Mouse (Mus musculus): Measurements from ENCODE around the gene Ccdc50. TPM values are rescaled to one million over a fixed set of nuclear protein-coding genes. Genes with fewer than 3 reads are reported as not detected.
A peak's percentile ranks its signal among the peaks of the same experiment; 100 is the strongest.

The Ccdc50 gene
- polyA plus RNA-seq (2014; fragmentation: Nextera tagmentation; extraction: Ambion mirVana), result 40.7 and 42.3 TPM in 2 replicates

DNA sequence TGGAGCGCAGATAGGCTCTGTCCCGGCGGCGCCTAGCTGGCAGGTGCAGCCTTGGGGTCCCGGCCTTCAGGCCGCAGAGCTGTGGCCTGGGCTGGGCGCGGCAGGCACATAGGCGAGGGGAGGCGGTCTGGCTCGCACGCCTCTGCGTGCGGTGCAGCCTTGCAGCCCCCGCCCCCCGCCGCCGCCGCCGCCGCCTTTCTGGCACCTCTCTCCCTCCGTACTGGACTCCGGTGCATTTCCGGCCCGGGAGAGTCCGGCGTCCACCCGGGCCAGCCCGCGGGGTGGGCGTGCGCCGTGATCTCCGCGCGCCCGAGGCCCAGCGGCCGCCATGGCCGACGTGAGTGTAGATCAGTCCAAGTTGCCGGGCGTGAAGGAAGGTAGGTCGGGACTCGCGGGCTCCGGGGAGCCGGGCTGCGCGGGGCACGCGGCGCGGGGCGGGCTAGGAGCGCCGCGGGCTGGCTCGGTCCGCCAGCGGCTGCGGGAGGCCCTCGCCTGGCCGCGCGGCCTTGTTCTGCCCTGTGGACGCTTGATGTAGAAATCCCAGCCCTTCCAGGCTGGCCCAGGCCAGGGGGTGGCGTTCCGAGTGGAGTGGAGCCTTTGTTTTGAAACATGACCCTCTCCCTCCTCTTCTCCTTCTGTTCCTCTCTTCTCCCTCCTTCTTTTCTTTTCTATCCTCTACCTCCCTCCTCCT lies at the start of gene Ccdc50:
Ccdc50 (plus strand) TSS at position 109 of the 691 bp plus-strand sequence.
- Histone ChIP-seq H3K36me3 (ENCODE audit: control insufficient read depth, insufficient read depth, low read length) (no peaks in the 10 kb centered on the region), H3K9me3 (ENCODE audit: control insufficient read depth, low read length) (no peaks in the 10 kb centered on the region), H3K27me3 (replicated peaks; ENCODE audit: control insufficient read depth, insufficient read depth, low read length) (no peaks in the 10 kb centered on the region), H3K4me3 (ENCODE audit: low read depth, low read length) (peak within 1 kb of the TSS; percentile 91), H3K9ac (ENCODE audit: low read depth, low read length) (peak within 1 kb of the TSS; percentile 95), H3K4me1 (replicated peaks; ENCODE audit: control insufficient read depth, insufficient read depth, low read length) (peaks cover 7% of the 10 kb centered on the region), H3K27ac (ENCODE audit: low read depth, low read length) (peak within 1 kb of the TSS; percentile 91), H3K4me2 (peak within 1 kb of the TSS; percentile 77)
- under 1% methylated on average over 68 of the region's 69 CpGs for WGBS
- peak; percentile 81 for DNase-seq (ENCODE audit: low spot score)
- ATAC-seq (replicated peaks; ENCODE audit: low FRiP score), result peak; percentile 92

DNA sequence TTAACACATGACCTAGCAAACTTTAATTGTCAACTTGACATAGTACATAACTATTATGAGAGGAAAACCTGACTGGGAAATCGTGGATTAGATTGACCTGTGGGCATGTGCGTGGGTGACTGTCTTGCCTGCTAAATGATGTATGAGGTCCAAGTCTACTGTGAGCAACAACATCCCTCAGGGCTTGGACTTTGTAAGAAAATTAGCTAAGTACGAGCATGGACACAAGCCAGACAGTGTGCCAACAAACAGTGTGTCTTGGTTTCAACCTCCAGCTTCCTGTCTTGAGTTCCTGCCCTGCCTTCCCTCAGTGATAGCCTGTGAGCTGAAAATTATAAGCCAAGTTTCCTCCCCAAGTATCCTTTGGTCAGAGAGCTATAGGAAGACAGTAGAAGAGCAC lies 41.1 kb upstream of the Ccdc50 start:
- no peaks in the 10 kb centered on the region for H3K9me3 ChIP-seq (ENCODE audit: control insufficient read depth, low read length)
- H3K4me3 ChIP-seq (ENCODE audit: low read depth, low read length), result no peak overlapping the region
- H3K9ac ChIP-seq (ENCODE audit: low read depth, low read length), result no peak overlapping the region
- WGBS, result 63% methylated on average over 3 of the region's 3 CpGs
- no peaks in the 10 kb centered on the region for H3K36me3 ChIP-seq (ENCODE audit: control insufficient read depth, insufficient read depth, low read length)
- ATAC-seq (replicated peaks; ENCODE audit: low FRiP score), result no peak
- no peaks in the 10 kb centered on the region for H3K4me1 ChIP-seq (replicated peaks; ENCODE audit: control insufficient read depth, insufficient read depth, low read length)
- no peak overlapping the region for H3K4me2 ChIP-seq
- no peak overlapping the region for H3K27ac ChIP-seq (ENCODE audit: low read depth, low read length)
- no peaks in the 10 kb centered on the region for H3K27me3 ChIP-seq (replicated peaks; ENCODE audit: control insufficient read depth, insufficient read depth, low read length)
- no peak for DNase-seq (ENCODE audit: low spot score)

DNA sequence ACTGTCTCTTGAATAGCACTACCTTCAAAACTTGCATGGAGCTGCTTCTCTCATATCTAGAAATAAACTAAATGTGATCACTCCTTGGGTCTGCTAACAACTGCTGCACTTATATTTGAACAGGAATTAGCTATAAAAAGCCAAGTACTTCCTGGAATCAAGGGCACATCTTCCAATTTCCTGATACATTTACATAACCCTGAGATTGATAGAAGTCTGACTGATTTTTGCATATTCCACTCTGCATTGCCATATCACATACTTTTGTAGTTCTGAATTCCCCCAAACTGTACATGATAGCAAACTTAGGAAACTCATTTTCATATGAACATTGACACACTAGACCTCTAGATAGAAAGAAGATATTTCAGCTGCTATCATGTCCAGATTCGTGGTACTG lies 40.3 kb upstream of the Ccdc50 start:
- H3K27ac ChIP-seq (ENCODE audit: low read depth, low read length), result no peak overlapping the region
- 57% methylated on average over 1 of the region's 1 CpGs for WGBS

GRCm38 (mm10) chr16:27349235-27349634 lies 39.4 kb upstream of the Ccdc50 start:
- Histone ChIP-seq H3K27ac (ENCODE audit: low read depth, low read length) (no peak overlapping the region), H3K27me3 (replicated peaks; ENCODE audit: control insufficient read depth, insufficient read depth, low read length) (no peaks in the 10 kb centered on the region), H3K4me1 (replicated peaks; ENCODE audit: control insufficient read depth, insufficient read depth, low read length) (no peaks in the 10 kb centered on the region), H3K36me3 (ENCODE audit: control insufficient read depth, insufficient read depth, low read length) (no peaks in the 10 kb centered on the region), H3K9me3 (ENCODE audit: control insufficient read depth, low read length) (no peaks in the 10 kb centered on the region), H3K4me3 (ENCODE audit: low read depth, low read length) (no peak overlapping the region), H3K9ac (ENCODE audit: low read depth, low read length) (no peak overlapping the region), H3K4me2 (no peak overlapping the region)
- DNase-seq (ENCODE audit: low spot score), result no peak
- no peak for ATAC-seq (replicated peaks; ENCODE audit: low FRiP score)
- 97% methylated on average over 2 of the region's 2 CpGs for WGBS

More for the DNA sequence above, 40.3 kb upstream of the Ccdc50 start:
- H3K4me1 ChIP-seq (replicated peaks; ENCODE audit: control insufficient read depth, insufficient read depth, low read length), result no peaks in the 10 kb centered on the region
- H3K9ac ChIP-seq (ENCODE audit: low read depth, low read length), result no peak overlapping the region
- ATAC-seq (replicated peaks; ENCODE audit: low FRiP score) (no peak), DNase-seq (ENCODE audit: low spot score) (no peak)
- no peaks in the 10 kb centered on the region for H3K9me3 ChIP-seq (ENCODE audit: control insufficient read depth, low read length)
- no peaks in the 10 kb centered on the region for H3K36me3 ChIP-seq (ENCODE audit: control insufficient read depth, insufficient read depth, low read length)
- H3K4me2 ChIP-seq, result no peak overlapping the region
- no peak overlapping the region for H3K4me3 ChIP-seq (ENCODE audit: low read depth, low read length)
- H3K27me3 ChIP-seq (replicated peaks; ENCODE audit: control insufficient read depth, insufficient read depth, low read length), result no peaks in the 10 kb centered on the region

DNA sequence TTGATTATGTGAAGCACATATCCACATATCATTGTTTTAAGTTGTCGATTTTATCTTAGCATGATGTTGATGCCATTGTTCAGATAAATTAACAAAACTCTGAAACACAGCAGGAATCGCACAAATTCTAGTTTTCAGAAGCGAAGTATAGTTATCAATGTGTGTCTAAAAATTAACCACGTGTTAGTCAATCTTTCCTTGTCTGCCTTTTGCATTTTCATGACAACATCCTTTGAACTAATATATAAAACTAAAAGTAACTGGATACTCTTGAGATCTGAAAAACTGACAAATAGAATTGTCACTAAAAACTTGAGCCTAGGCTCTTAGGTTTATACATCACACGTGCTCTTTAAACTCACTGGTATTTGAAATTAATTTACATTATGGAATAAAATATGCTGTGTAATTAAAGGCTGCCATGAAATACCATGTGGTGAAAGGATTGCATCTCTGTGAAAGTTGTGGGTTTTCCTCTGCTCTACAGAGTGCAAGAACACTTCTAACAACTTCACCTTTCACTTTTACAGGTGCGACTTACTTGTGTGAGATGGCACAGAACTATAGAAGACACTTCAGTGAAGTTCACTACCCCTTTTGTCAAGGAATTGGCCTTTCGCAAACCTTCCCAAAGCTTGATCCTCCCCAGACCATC lies 38.7 kb upstream of the Ccdc50 start:
- Histone ChIP-seq H3K9ac (ENCODE audit: low read depth, low read length) (no peak overlapping the region), H3K9me3 (ENCODE audit: control insufficient read depth, low read length) (no peaks in the 10 kb centered on the region), H3K4me1 (replicated peaks; ENCODE audit: control insufficient read depth, insufficient read depth, low read length) (no peaks in the 10 kb centered on the region), H3K27me3 (replicated peaks; ENCODE audit: control insufficient read depth, insufficient read depth, low read length) (no peaks in the 10 kb centered on the region), H3K4me3 (ENCODE audit: low read depth, low read length) (no peak overlapping the region), H3K36me3 (ENCODE audit: control insufficient read depth, insufficient read depth, low read length) (no peaks in the 10 kb centered on the region), H3K27ac (ENCODE audit: low read depth, low read length) (no peak overlapping the region), H3K4me2 (no peak overlapping the region)
- ATAC-seq (replicated peaks; ENCODE audit: low FRiP score), result no peak
- DNase-seq (ENCODE audit: low spot score), result no peak
- 81% methylated on average over 7 of the region's 7 CpGs for WGBS

- 65% methylated on average over 2 of the region's 2 CpGs for WGBS
- H3K4me3 ChIP-seq (ENCODE audit: low read depth, low read length), result no peak overlapping the region
- no peaks in the 10 kb centered on the region for H3K27me3 ChIP-seq (replicated peaks; ENCODE audit: control insufficient read depth, insufficient read depth, low read length)
- no peak for DNase-seq (ENCODE audit: low spot score)
- no peaks in the 10 kb centered on the region for H3K9me3 ChIP-seq (ENCODE audit: control insufficient read depth, low read length)
- no peaks in the 10 kb centered on the region for H3K36me3 ChIP-seq (ENCODE audit: control insufficient read depth, insufficient read depth, low read length)
- H3K9ac ChIP-seq (ENCODE audit: low read depth, low read length), result no peak overlapping the region
- H3K27ac ChIP-seq (ENCODE audit: low read depth, low read length), result no peak overlapping the region
- ATAC-seq (replicated peaks; ENCODE audit: low FRiP score), result no peak
- no peaks in the 10 kb centered on the region for H3K4me1 ChIP-seq (replicated peaks; ENCODE audit: control insufficient read depth, insufficient read depth, low read length)
- H3K4me2 ChIP-seq, result no peak overlapping the region
Measured at GRCm38 (mm10) chr16:27354464-27354863, 34.2 kb upstream of the Ccdc50 start.

DNA sequence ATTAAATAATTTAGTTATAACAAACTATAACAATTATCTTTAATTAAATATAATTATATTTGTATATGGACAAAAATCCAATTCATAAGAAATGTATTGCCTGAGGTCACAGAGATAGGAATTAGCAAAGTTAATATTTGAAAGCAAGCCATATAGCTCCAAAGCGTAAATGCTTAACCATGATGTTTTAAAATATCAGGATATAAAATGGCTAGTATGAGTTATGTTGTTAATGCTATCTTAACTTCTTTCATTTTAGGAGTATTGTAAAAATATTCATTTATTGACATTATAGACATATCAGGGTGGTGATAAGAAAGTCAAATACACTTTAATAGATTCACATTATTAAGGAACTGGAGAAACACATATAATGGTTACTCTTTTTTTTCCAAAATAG lies 28.6 kb upstream of the Ccdc50 start:
- 88% methylated on average over 1 of the region's 1 CpGs for whole genome bisulfite sequencing
- no peak for ATAC-seq (replicated peaks; ENCODE audit: low FRiP score)
- Histone ChIP-seq H3K9me3 (ENCODE audit: control insufficient read depth, low read length) (no peaks in the 10 kb centered on the region), H3K4me3 (ENCODE audit: low read depth, low read length) (no peak overlapping the region), H3K4me1 (replicated peaks; ENCODE audit: control insufficient read depth, insufficient read depth, low read length) (no peaks in the 10 kb centered on the region), H3K36me3 (ENCODE audit: control insufficient read depth, insufficient read depth, low read length) (no peaks in the 10 kb centered on the region), H3K9ac (ENCODE audit: low read depth, low read length) (no peak overlapping the region), H3K27ac (ENCODE audit: low read depth, low read length) (no peak overlapping the region), H3K27me3 (replicated peaks; ENCODE audit: control insufficient read depth, insufficient read depth, low read length) (no peaks in the 10 kb centered on the region), H3K4me2 (no peak overlapping the region)
- no peak for DNase-seq (ENCODE audit: low spot score)

GRCm38 (mm10) chr16:27370191-27370590 lies 18.5 kb upstream of the Ccdc50 start, which contains the start of gene Uts2b:
Gene Uts2b (minus strand): TSS chr16:27370239.
- WGBS, result 77% methylated on average over 8 of the region's 8 CpGs
- ATAC-seq (replicated peaks; ENCODE audit: low FRiP score), result no peak

GRCm38 (mm10) chr16:27370700-27371099 lies 18.0 kb upstream of the Ccdc50 start:
- ATAC-seq (replicated peaks; ENCODE audit: low FRiP score), result no peak
- H3K27me3 ChIP-seq (replicated peaks; ENCODE audit: control insufficient read depth, insufficient read depth, low read length), result no peaks in the 10 kb centered on the region

More at GRCm38 (mm10) chr16:27370191-27370590, 18.5 kb upstream of the Ccdc50 start, which contains the start of gene Uts2b:
- Histone ChIP-seq H3K4me2 (no peak within 1 kb of the TSS), H3K4me1 (replicated peaks; ENCODE audit: control insufficient read depth, insufficient read depth, low read length) (no peaks in the 10 kb centered on the region), H3K27ac (ENCODE audit: low read depth, low read length) (no peak within 1 kb of the TSS), H3K27me3 (replicated peaks; ENCODE audit: control insufficient read depth, insufficient read depth, low read length) (no peaks in the 10 kb centered on the region), H3K9me3 (ENCODE audit: control insufficient read depth, low read length) (no peaks in the 10 kb centered on the region), H3K36me3 (ENCODE audit: control insufficient read depth, insufficient read depth, low read length) (no peaks in the 10 kb centered on the region), H3K9ac (ENCODE audit: low read depth, low read length) (no peak within 1 kb of the TSS), H3K4me3 (ENCODE audit: low read depth, low read length) (no peak within 1 kb of the TSS)
- no peak for DNase-seq (ENCODE audit: low spot score)

More at GRCm38 (mm10) chr16:27370700-27371099, 18.0 kb upstream of the Ccdc50 start:
- Histone ChIP-seq H3K27ac (ENCODE audit: low read depth, low read length) (no peak overlapping the region), H3K36me3 (ENCODE audit: control insufficient read depth, insufficient read depth, low read length) (no peaks in the 10 kb centered on the region), H3K9me3 (ENCODE audit: control insufficient read depth, low read length) (no peaks in the 10 kb centered on the region), H3K4me2 (no peak overlapping the region), H3K9ac (ENCODE audit: low read depth, low read length) (no peak overlapping the region), H3K4me3 (ENCODE audit: low read depth, low read length) (no peak overlapping the region), H3K4me1 (replicated peaks; ENCODE audit: control insufficient read depth, insufficient read depth, low read length) (no peaks in the 10 kb centered on the region)
- DNase-seq (ENCODE audit: low spot score), result no peak
- 84% methylated on average over 2 of the region's 2 CpGs for WGBS

Measured in liver, embryonic 11.5 days (tissue).